Mouse (Mus musculus) spleen, adult 12 weeks (tissue): Measurements from ENCODE around the gene B3glct.
A peak's percentile ranks its signal among the peaks of the same experiment; 100 is the strongest.

ENCODE experiments used
- DNase-seq: peaks from one replicate; pipeline ENCODE4 v3.0.0; 2022; ENCODE audit warnings: low spot score

The B3glct gene

GRCm38 (mm10) chr5:149677196-149677595 lies 834 bp upstream of the B3glct start:
- DNase-seq: no peak

DNA sequence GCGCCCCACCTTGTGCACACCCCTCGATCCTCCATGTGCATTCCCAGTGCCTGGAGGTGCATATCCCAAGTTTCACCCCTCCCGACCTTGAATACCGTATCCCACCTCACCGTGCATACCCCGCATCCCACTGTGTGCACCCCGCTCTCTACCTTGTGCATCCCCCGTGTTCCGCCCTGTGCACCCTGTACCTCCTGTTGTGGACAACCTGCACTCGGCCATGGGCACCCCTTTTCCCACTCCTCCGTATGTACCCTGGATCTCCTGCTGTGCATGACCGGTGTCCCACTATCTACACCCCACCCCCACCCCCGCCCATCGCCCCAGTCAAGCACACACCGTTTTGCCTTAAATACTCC lies 939 bp downstream of the B3glct start:
- no peak for DNase-seq

DNA sequence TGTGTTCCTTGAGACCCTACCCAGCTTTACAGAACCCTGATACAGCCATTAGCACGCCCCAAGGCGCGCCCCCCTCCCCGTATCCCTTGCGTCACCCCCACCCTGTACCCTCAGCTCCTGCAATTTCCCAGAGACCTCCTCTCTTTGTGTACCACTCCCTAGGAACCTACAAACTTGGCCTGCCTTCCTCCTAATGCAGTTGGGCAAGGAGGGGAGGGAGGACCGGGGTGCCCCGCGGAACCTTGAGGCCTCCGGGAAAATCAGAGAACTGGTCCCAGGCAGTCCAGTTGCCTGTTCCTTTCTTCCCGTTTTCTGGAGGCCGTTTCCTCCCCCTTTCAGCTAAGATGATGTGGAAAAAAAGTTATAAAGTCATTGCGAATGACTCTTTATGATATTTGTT lies 1.3 kb downstream of the B3glct start:
- DNase-seq: no peak

DNA sequence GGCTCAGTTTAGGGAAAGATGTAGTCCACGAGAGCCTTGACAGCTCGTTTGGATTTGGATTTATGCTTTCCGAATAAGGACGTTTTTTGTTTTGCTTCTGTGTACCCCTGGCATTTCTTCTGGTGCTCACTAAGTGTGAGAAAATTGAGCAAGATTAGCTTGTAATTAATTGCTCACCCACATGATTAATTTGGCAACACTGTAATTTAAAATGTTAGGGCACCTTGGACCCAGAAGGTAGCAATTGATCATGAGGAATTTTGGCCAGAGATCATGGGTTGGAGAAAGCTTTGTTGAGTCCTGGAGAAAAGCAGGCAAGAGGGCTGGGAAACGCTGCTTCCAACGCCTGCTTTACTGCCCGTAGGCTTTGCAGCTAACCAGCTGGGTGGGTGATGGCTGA lies 1.9 kb downstream of the B3glct start:
- DNase-seq: no peak

- no peak for DNase-seq
These were observed 2.9 kb downstream of the B3glct start for GRCm38 (mm10) chr5:149680946-149681345.

GRCm38 (mm10) chr5:149689860-149690259 lies 11.8 kb downstream of the B3glct start:
- DNase-seq: no peak

DNA sequence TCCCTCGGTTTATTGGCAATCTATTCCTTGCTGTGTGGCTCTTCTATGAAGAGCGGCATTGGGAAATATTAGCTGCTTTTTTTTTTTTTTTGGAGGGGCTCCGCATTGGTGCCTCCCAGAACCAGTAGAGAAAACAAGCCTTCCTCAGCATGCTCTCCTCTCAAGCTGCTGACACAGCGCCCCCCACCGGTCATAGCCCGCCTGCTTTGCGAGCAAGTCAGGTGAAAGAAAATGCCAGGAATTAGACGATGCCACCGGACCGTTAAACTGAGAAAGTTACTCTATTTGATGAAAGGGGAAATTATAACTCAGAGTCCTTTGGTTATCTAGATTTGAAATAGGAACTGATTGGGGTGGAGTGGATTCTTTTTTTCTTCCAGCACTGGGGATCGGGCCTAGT lies 14.5 kb downstream of the B3glct start:
- no peak for DNase-seq

DNA sequence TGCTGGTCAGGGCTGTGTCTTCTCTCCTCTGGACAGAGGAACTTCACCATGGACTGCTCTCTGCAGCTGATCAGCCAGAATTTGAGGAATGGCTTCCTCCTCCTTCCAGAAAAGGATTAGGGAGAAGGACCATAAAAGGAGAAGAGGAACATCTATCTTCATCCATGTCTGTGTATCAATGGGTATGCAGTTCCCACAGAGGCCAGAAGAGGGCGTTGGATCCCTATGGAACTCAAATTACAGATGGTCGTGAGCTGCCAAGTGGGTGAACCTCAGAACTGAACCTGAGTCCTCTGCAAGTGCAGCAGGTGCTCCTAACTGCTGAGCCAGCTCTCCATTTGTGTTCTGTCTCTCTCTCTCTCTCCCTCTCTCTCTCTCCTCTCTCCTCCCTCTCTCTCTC lies 15.2 kb downstream of the B3glct start:
- no peak for DNase-seq

GRCm38 (mm10) chr5:149693968-149694367 lies 15.9 kb downstream of the B3glct start:
- no peak for DNase-seq

GRCm38 (mm10) chr5:149695077-149695750 lies 17.2 kb downstream of the B3glct start:
- no peak for DNase-seq

DNA sequence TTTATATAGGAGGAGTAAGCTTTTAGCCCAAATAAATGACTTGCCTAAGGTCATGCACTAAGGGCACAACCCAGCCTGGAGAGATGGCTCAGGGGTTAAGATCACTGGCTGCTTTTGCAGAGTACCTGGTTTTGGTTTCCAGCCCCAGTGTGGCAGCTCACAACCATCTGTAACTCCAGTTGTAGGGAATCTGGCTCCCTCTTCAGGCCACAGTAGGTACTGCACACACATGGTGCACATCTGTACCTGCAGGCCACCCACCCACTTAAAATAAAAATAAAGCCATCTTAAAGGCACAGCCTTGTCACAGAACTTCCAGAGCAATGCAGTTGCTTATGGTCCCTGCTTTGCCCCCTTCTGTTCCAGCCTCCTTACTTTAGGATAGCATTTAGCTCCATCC lies 24.7 kb downstream of the B3glct start:
- DNase-seq: no peak

- no peak for DNase-seq
These were observed 33.5 kb downstream of the B3glct start for GRCm38 (mm10) chr5:149711545-149711944.

DNA sequence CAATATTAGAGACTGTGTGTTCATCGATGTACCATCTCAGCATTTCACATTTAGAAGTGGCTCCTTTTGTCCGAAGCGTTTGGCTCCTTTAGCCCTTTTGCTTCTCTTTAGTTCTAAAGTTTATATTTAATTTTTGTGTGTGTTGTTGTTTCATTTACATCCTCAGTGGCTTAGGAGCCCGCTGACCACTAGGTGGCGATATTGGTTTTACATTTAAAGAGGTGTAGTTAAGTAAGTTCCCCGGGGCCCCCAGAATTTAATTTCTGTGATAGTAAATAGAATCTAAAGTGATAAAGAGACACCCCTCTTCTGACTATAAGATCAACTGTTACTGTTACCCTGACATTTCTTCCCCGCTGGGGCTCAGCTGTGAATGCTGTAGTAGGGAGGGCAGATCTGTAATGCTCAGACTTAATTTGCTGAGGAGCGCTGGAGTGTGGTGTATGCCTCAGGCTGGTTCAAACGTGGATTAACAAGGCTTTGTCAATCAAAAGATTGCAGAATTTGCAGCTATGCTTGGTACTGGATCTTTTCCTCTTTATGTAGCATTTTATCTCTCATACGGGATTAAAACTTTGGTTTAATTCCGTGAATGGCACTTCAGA lies 35.2 kb downstream of the B3glct start:
- DNase-seq: peak; percentile 14

- DNase-seq: no peak
These were observed 35.8 kb downstream of the B3glct start for GRCm38 (mm10) chr5:149713834-149714233.

DNA sequence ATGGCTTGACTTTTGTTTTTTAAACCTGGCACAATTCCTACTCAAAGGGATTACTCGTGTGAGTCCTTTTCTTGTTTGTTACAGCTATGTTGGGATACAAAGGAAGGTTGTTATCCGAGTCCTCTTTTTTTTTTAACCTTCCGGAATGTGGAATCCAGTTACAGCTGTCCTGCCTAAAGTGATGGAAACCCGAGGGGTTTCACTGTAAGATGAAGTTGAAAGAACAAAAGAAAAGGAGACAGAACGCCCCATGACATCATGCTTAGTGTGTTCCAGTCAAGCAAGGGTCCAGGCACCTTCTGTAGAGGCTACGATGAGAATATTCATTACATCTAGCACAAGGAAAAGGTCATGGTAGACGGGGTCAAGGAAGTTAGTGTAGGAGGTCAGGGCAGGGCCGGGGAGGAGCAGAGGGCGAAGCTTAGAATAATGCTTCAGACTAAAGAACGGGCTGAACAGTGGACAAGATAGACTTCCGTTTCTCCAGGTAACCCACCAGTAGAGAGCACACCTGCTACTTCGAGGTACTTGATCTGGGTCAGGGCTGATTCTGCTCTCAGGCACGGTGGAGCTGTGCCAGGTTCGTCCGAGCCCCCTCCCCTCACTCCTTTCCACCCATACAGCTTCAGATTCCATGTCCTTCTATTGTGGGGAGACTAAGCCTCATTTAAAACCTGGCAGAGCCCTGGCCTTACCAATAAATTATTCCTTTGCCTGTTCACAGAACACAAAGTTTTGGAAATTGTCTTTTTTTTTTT lies 37.7 kb downstream of the B3glct start:
- no peak for DNase-seq

GRCm38 (mm10) chr5:149716329-149716690 lies 38.3 kb downstream of the B3glct start:
- no peak for DNase-seq

GRCm38 (mm10) chr5:149731776-149732175 lies 53.7 kb downstream of the B3glct start:
- no peak for DNase-seq

- no peak for DNase-seq
These were observed 59.2 kb downstream of the B3glct start for GRCm38 (mm10) chr5:149737210-149737609.

- DNase-seq: no peak
These were observed 62.1 kb downstream of the B3glct start for GRCm38 (mm10) chr5:149740145-149740544.

DNA sequence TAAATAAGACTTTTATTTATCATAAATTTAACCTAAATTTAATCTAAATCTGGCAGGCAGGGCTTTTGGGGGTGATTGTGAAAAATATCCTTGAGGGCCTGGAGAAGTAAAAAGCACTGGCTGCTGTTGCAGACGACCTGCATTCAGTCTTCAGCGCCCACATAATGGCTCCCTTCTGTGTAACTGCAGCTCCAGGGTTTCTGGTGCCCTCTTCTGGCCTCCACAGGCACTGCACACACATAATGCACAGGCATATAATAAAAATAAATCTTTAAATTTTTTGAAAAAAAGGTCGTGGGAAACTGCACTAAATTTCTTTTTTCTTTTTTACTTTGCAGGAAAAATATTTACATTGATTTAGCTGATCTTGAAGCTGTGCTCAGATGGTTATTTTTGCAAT lies 62.7 kb downstream of the B3glct start:
- no peak for DNase-seq

- DNase-seq: no peak
These were observed 64.3 kb downstream of the B3glct start for GRCm38 (mm10) chr5:149742286-149742685.

DNA sequence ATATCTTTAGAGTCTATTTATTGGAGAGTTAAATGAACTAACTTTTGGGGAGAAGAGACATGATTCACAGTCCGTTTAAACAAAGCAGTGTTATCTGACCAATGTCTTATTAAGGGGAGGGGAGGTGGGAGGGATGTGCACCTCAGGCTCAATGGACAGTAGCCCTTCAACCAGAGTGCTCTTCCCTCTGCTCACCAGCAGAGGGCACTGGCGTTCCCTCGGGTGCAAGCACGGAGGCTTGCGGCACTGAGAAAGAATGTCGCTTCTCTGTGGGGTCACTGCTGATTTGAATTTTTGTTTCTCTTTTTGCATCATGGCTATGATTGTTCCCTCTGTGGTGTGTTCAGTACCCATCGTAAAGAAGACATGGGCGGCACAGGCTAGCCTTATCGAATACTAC lies 67.0 kb downstream of the B3glct start:
- no peak for DNase-seq
